Mouse (Mus musculus) macrophage (primary cell): ENCODE measurements around the gene Helz. TPM values are rescaled to one million over a fixed set of nuclear protein-coding genes. Genes with fewer than 3 reads are reported as not detected.

Source experiments
- H3K27ac ChIP-seq: fragments of 350-480 bp; formaldehyde crosslinking; 2 replicates; pipeline ENCODE4 v1.9.0; 2021
- H3K36me3 ChIP-seq: fragments of 350-480 bp; formaldehyde crosslinking; 2 replicates; pipeline ENCODE4 v1.9.0; 2021; ENCODE audit errors: inconsistent target
- H3K4me3 ChIP-seq: fragments of 350-480 bp; formaldehyde crosslinking; 2 replicates; pipeline ENCODE4 v1.9.0; 2021; ENCODE audit errors: inconsistent target
- H3K79me2 ChIP-seq: fragments of 350-480 bp; formaldehyde crosslinking; 2 replicates; pipeline ENCODE4 v1.9.0; 2021; ENCODE audit errors: inconsistent target
- WGBS: methylation state at CpG from one replicate; pipeline ENCODE4 v1.1.7; 2026; ENCODE audit warnings: inconsistent platforms; ENCODE audit not compliant: missing documents; 5-methylcytosine and 5-hydroxymethylcytosine counted together
- polyA plus RNA-seq: library from polyadenylated mRNA; stranded (reverse); fragments of 250-400 nt; gene quantifications from 3 replicates; pipeline ENCODE4 v1.2.4, GENCODE M21; 2018; ENCODE audit warnings: inconsistent platforms

The Helz gene
- polyA plus RNA-seq, 1 experiment from 2014 or later = 26.0 TPM

GRCm38 (mm10) chr11:107651391-107651790 lies 103.7 kb downstream of the Helz start:
- no peaks in the 10 kb centered on the region for H3K79me2 ChIP-seq
- no peak overlapping the region for H3K27ac ChIP-seq
- 93% methylated on average over 7 of the region's 7 CpGs for WGBS
- peaks cover 49% of the 10 kb centered on the region for H3K36me3 ChIP-seq
- H3K4me3 ChIP-seq = no peak overlapping the region

GRCm38 (mm10) chr11:107652137-107652536 lies 104.4 kb downstream of the Helz start:
- Histone ChIP-seq H3K36me3 (peaks cover 53% of the 10 kb centered on the region), H3K27ac (no peak overlapping the region), H3K79me2 (no peaks in the 10 kb centered on the region), H3K4me3 (no peak overlapping the region)
- 94% methylated on average over 8 of the region's 8 CpGs for WGBS

GRCm38 (mm10) chr11:107655538-107655937 lies 107.8 kb downstream of the Helz start:
- 98% methylated on average over 4 of the region's 4 CpGs for WGBS
- H3K79me2 ChIP-seq = no peaks in the 10 kb centered on the region
- no peak overlapping the region for H3K27ac ChIP-seq
- no peak overlapping the region for H3K4me3 ChIP-seq
- H3K36me3 ChIP-seq = peaks cover 46% of the 10 kb centered on the region; the same call in 1 of the 2 replicates

GRCm38 (mm10) chr11:107657117-107657516 lies 109.4 kb downstream of the Helz start:
- H3K36me3 ChIP-seq = peaks cover 55% of the 10 kb centered on the region; the same call in 1 of the 2 replicates
- H3K4me3 ChIP-seq = no peak overlapping the region
- H3K27ac ChIP-seq = no peak overlapping the region
- WGBS = 91% methylated on average over 5 of the region's 5 CpGs
- no peaks in the 10 kb centered on the region for H3K79me2 ChIP-seq

GRCm38 (mm10) chr11:107660452-107660851 lies 112.7 kb downstream of the Helz start:
- 95% methylated on average over 4 of the region's 4 CpGs for WGBS
- H3K27ac ChIP-seq = no peak overlapping the region
- H3K36me3 ChIP-seq = peaks cover 68% of the 10 kb centered on the region; the same call in 1 of the 2 replicates
- H3K79me2 ChIP-seq = no peaks in the 10 kb centered on the region
- no peak overlapping the region for H3K4me3 ChIP-seq

GRCm38 (mm10) chr11:107662666-107663065 lies 114.9 kb downstream of the Helz start:
- Histone ChIP-seq H3K36me3 (peaks cover 71% of the 10 kb centered on the region), H3K4me3 (no peak overlapping the region), H3K79me2 (no peaks in the 10 kb centered on the region), H3K27ac (no peak overlapping the region)
- 94% methylated on average over 5 of the region's 5 CpGs for WGBS

GRCm38 (mm10) chr11:107667542-107667941 lies 119.8 kb downstream of the Helz start:
- 94% methylated on average over 2 of the region's 2 CpGs for WGBS

GRCm38 (mm10) chr11:107668223-107668622 lies 120.5 kb downstream of the Helz start:
- Histone ChIP-seq H3K27ac (no peak overlapping the region), H3K36me3 (peaks cover 80% of the 10 kb centered on the region), H3K79me2 (no peaks in the 10 kb centered on the region), H3K4me3 (no peak overlapping the region)
- WGBS = 92% methylated on average over 6 of the region's 6 CpGs

More at GRCm38 (mm10) chr11:107667542-107667941, 119.8 kb downstream of the Helz start:
- Histone ChIP-seq H3K36me3 (peaks cover 79% of the 10 kb centered on the region), H3K27ac (no peak overlapping the region), H3K4me3 (no peak overlapping the region), H3K79me2 (no peaks in the 10 kb centered on the region)

- no peak overlapping the region for H3K4me3 ChIP-seq
- peaks cover 83% of the 10 kb centered on the region for H3K36me3 ChIP-seq
- H3K79me2 ChIP-seq = no peaks in the 10 kb centered on the region
- no peak overlapping the region for H3K27ac ChIP-seq
- WGBS = 93% methylated on average over 4 of the region's 4 CpGs
Measured at GRCm38 (mm10) chr11:107668977-107669376, 121.2 kb downstream of the Helz start.

GRCm38 (mm10) chr11:107674006-107674405 lies 126.3 kb downstream of the Helz start:
- H3K27ac ChIP-seq = no peak overlapping the region
- H3K4me3 ChIP-seq = no peak overlapping the region
- WGBS = 95% methylated on average over 5 of the region's 5 CpGs
- H3K79me2 ChIP-seq = no peaks in the 10 kb centered on the region
- H3K36me3 ChIP-seq = peaks cover 43% of the 10 kb centered on the region

- no peak overlapping the region for H3K4me3 ChIP-seq
- WGBS = 96% methylated on average over 7 of the region's 8 CpGs
- no peaks in the 10 kb centered on the region for H3K79me2 ChIP-seq
- H3K27ac ChIP-seq = no peak overlapping the region
- H3K36me3 ChIP-seq = peaks cover 40% of the 10 kb centered on the region
Measured at GRCm38 (mm10) chr11:107674601-107675000, 126.9 kb downstream of the Helz start.

GRCm38 (mm10) chr11:107675246-107675645 lies 127.5 kb downstream of the Helz start:
- no peak overlapping the region for H3K27ac ChIP-seq
- H3K4me3 ChIP-seq = no peak overlapping the region
- WGBS = 95% methylated on average over 10 of the region's 10 CpGs
- no peaks in the 10 kb centered on the region for H3K79me2 ChIP-seq
- H3K36me3 ChIP-seq = peaks cover 35% of the 10 kb centered on the region

- WGBS = 70% methylated on average over 17 of the region's 17 CpGs
- peaks cover 23% of the 10 kb centered on the region for H3K36me3 ChIP-seq
- no peaks in the 10 kb centered on the region for H3K79me2 ChIP-seq
- no peak overlapping the region for H3K4me3 ChIP-seq
- no peak overlapping the region for H3K27ac ChIP-seq
Measured at GRCm38 (mm10) chr11:107676207-107676940, 128.6 kb downstream of the Helz start.

GRCm38 (mm10) chr11:107682694-107683355 lies 135.1 kb downstream of the Helz start:
- Histone ChIP-seq H3K36me3 (peaks cover 26% of the 10 kb centered on the region), H3K4me3 (no peak overlapping the region), H3K27ac (no peak overlapping the region), H3K79me2 (no peaks in the 10 kb centered on the region)
- 94% methylated on average over 9 of the region's 9 CpGs for WGBS
